Comparison of ENCODE assay signal across 15 mouse cellular contexts in genomic region chr7:69398299-69398698, GRCm38 (mm10).
A peak's percentile ranks its signal among the peaks of the same experiment; 100 is the strongest.
DNase-seq lines count a peak whose midpoint lies in the region; ATAC-seq and TF ChIP-seq lines count a peak whose summit lies in the region.
"Had no signal": no experiment of that assay in that cellular context is flagged by ENCODE, and none has a peak within 500 bp of the region (broad histone marks: within the 10 kb centered on the region; RNA-seq: fewer than 3 reads in every experiment).

No protein-coding gene starts in this region.

- no peak for ATAC-seq in kidney, embryonic 15.5 days (replicated peaks; ENCODE audit: low FRiP score)
- 0 out of 2 replicates have a peak, but pooled peaks have one; percentile 37 for ATAC-seq in hindbrain, embryonic 14.5 days (ENCODE audit: low FRiP score)
- no peak for ATAC-seq in neural tube, embryonic 11.5 days (ENCODE audit: insufficient read depth, low FRiP score, low TSS enrichment)
- ATAC-seq: liver, postnatal 0 days had no signal

- DNase-seq in kidney, adult 2 months, result peak; percentile 82
- peak; percentile 65 for DNase-seq in embryo, embryonic 10.5 days (ENCODE audit: low spot score)
- peak; percentile 33 for DNase-seq in hindbrain, embryonic 14.5 days (ENCODE audit: low spot score)
- peak; percentile 20 for DNase-seq in neural tube, embryonic 11.5 days (ENCODE audit: low spot score)
- DNase-seq in c-Kit-positive CD71-positive TER-119-positive erythroid progenitor cells, embryonic 14.5 days (ENCODE audit: low spot score), result no peak
- DNase-seq in ovary, postnatal 14 days (ENCODE audit: low spot score), result no peak
- DNase-seq: adrenal gland, postnatal 14 days; cerebellum, adult 11-12 months; layer of hippocampus, adult 9-11 months; liver, postnatal 0 days; thymus, postnatal 25 days had no signal

- no peak overlapping the region for H3K27ac ChIP-seq in kidney, adult 2 months (ENCODE audit: insufficient read depth, low read depth, low read length)
- no peak overlapping the region for H3K27ac ChIP-seq in kidney, embryonic 15.5 days
- no peak overlapping the region for H3K27ac ChIP-seq in hindbrain, embryonic 14.5 days
- no peak overlapping the region for H3K27ac ChIP-seq in neural tube, embryonic 11.5 days (ENCODE audit: low read depth, low read length)
- H3K27ac ChIP-seq: limb, embryonic 10.5 days; neural tube, embryonic 12.5 days had no signal

- H3K27me3 ChIP-seq in kidney, adult 2 months (replicated peaks; ENCODE audit: control insufficient read depth, insufficient read depth, low read length), result no peaks in the 10 kb centered on the region
- H3K27me3 ChIP-seq in kidney, embryonic 15.5 days, result no peaks in the 10 kb centered on the region
- H3K27me3 ChIP-seq in hindbrain, embryonic 14.5 days (ENCODE audit: control insufficient read depth, insufficient read depth, low read length), result no peaks in the 10 kb centered on the region
- H3K27me3 ChIP-seq in neural tube, embryonic 11.5 days (ENCODE audit: control insufficient read depth, insufficient read depth, low read length), result no peaks in the 10 kb centered on the region
- H3K27me3 ChIP-seq: neural tube, embryonic 12.5 days had no signal

- TF ChIP-seq POLR2A in kidney, adult 2 months (IDR thresholded peaks at IDR 0.05; ENCODE audit: low read depth, low read length), result no peak

- H3K4me3 ChIP-seq in kidney, adult 2 months (ENCODE audit: insufficient read depth, low read depth, low read length), result no peak overlapping the region
- no peak overlapping the region for H3K4me3 ChIP-seq in kidney, embryonic 15.5 days (replicated peaks)
- no peak overlapping the region for H3K4me3 ChIP-seq in hindbrain, embryonic 14.5 days (replicated peaks; ENCODE audit: low read length)
- no peak overlapping the region for H3K4me3 ChIP-seq in neural tube, embryonic 11.5 days (ENCODE audit: low read depth, low read length)
- H3K4me3 ChIP-seq: limb, embryonic 10.5 days; neural tube, embryonic 12.5 days had no signal

- WGBS in kidney, adult 2 months, result 32% methylated on average over 4 of the region's 4 CpGs
- WGBS in kidney, embryonic 15.5 days, result 44% methylated on average over 4 of the region's 4 CpGs
- 16% methylated on average over 4 of the region's 4 CpGs for WGBS in hindbrain, embryonic 14.5 days
- WGBS in neural tube, embryonic 11.5 days, result 26% methylated on average over 4 of the region's 4 CpGs

- H3K4me2 ChIP-seq in kidney, embryonic 15.5 days, result no peak overlapping the region
- no peak overlapping the region for H3K4me2 ChIP-seq in hindbrain, embryonic 14.5 days (replicated peaks)
- H3K4me2 ChIP-seq in neural tube, embryonic 11.5 days (ENCODE audit: low read depth), result no peak overlapping the region
- H3K4me2 ChIP-seq: heart, embryonic 11.5 days; neural tube, embryonic 12.5 days had no signal

- H3K9me3 ChIP-seq in kidney, embryonic 15.5 days (replicated peaks), result no peaks in the 10 kb centered on the region
- no peaks in the 10 kb centered on the region for H3K9me3 ChIP-seq in hindbrain, embryonic 14.5 days (ENCODE audit: control insufficient read depth, low read length)
- H3K9me3 ChIP-seq in neural tube, embryonic 11.5 days (ENCODE audit: control insufficient read depth, low read length), result no peaks in the 10 kb centered on the region
- H3K9me3 ChIP-seq: limb, embryonic 10.5 days; neural tube, embryonic 12.5 days had no signal

- H3K36me3 ChIP-seq in kidney, adult 2 months (ENCODE audit: control insufficient read depth, insufficient read depth, low read length), result no peaks in the 10 kb centered on the region
- H3K36me3 ChIP-seq in kidney, embryonic 15.5 days, result no peaks in the 10 kb centered on the region
- H3K36me3 ChIP-seq in hindbrain, embryonic 14.5 days (replicated peaks; ENCODE audit: control insufficient read depth, insufficient read depth), result no peaks in the 10 kb centered on the region
- no peaks in the 10 kb centered on the region for H3K36me3 ChIP-seq in neural tube, embryonic 11.5 days (ENCODE audit: control insufficient read depth, insufficient read depth, low read length)
- H3K36me3 ChIP-seq: limb, embryonic 10.5 days; neural tube, embryonic 12.5 days had no signal

- 0 out of 2 replicates have a peak, but pooled peaks cover 3% of the 10 kb centered on the region for H3K4me1 ChIP-seq in kidney, adult 2 months (ENCODE audit: control insufficient read depth, insufficient read depth, low read length)
- H3K4me1 ChIP-seq in kidney, embryonic 15.5 days, result no peaks in the 10 kb centered on the region
- no peaks in the 10 kb centered on the region for H3K4me1 ChIP-seq in hindbrain, embryonic 14.5 days (replicated peaks; ENCODE audit: control insufficient read depth, insufficient read depth, low read length)
- H3K4me1 ChIP-seq in neural tube, embryonic 11.5 days (ENCODE audit: control insufficient read depth, insufficient read depth, low read length), result 0 out of 2 replicates have a peak, but pooled peaks cover 2% of the 10 kb centered on the region
- H3K4me1 ChIP-seq: limb, embryonic 10.5 days; neural tube, embryonic 12.5 days had no signal

- H3K9ac ChIP-seq in kidney, embryonic 15.5 days, result no peak overlapping the region
- H3K9ac ChIP-seq in hindbrain, embryonic 14.5 days, result no peak overlapping the region
- no peak overlapping the region for H3K9ac ChIP-seq in neural tube, embryonic 11.5 days (ENCODE audit: low read length)
- H3K9ac ChIP-seq: liver, postnatal 0 days; neural tube, embryonic 12.5 days had no signal

- TF ChIP-seq CTCF in kidney, adult 2 months (conservative IDR thresholded peaks at IDR 0.05; ENCODE audit: insufficient read depth, insufficient read length, low read depth, low read length), result no peak

Comparison
In these comparisons a context has a peak if more than half of its experiments do, and no peak if none do; other contexts are left out.
1. DNase-seq: peak in kidney, adult 2 months (single experiment), embryo, embryonic 10.5 days (single experiment), hindbrain, embryonic 14.5 days (single experiment) and neural tube, embryonic 11.5 days (single experiment); none in c-Kit-positive CD71-positive TER-119-positive erythroid progenitor cells, embryonic 14.5 days (single experiment) and ovary, postnatal 14 days (single experiment).